Mouse (Mus musculus) CH12.LX (cell line): Measurements from ENCODE around the gene Ptpn6. TPM values are rescaled to one million over a fixed set of nuclear protein-coding genes. Genes with fewer than 3 reads are reported as not detected.

ENCODE experiments used
- DNase-seq: peaks from one replicate; pipeline ENCODE4 v3.0.0-alpha.2; 2013; ENCODE audit errors: extremely low read depth
- H3K27ac ChIP-seq: 2 replicates; pipeline ENCODE4 v1.5.1; 2012; ENCODE audit warnings: low read depth, mild to moderate bottlenecking, control low read depth, moderate library complexity; ENCODE audit not compliant: insufficient read depth
- H3K27me3 ChIP-seq: replicated peaks from 2 replicates; pipeline ENCODE3; 2012; ENCODE audit warnings: inconsistent platforms
- H3K36me3 ChIP-seq, 2 experiments: replicated peaks in 1 of 2; 2 replicates each; pipeline versions ENCODE3 to v1.6.1; 2012; ENCODE audit warnings: inconsistent platforms in 1 of 2, low read length in 1 of 2, mild to moderate bottlenecking in 1 of 2, mixed read lengths in 1 of 2, moderate library complexity in 1 of 2; ENCODE audit not compliant: control insufficient read depth in 1 of 2, insufficient read depth in 1 of 2
- H3K4me1 ChIP-seq, 2 experiments: 2 replicates each; pipeline ENCODE4 v1.6.1; 2012; ENCODE audit warnings: inconsistent platforms in 1 of 2, moderate library complexity in 1 of 2; ENCODE audit not compliant: insufficient read depth in 2 of 2, control insufficient read depth in 1 of 2
- H3K4me2 ChIP-seq: 2 replicates; pipeline ENCODE4 v1.6.1; 2012; ENCODE audit warnings: low read depth, mild to moderate bottlenecking, control low read depth; ENCODE audit not compliant: poor library complexity, insufficient read depth, severe bottlenecking
- H3K4me3 ChIP-seq, 3 experiments: fragments of 150-350 bp in 1 of 3; sonication (generic) in 1 of 3; replicated peaks in 1 of 3; 2 replicates each; pipeline versions ENCODE3 to v1.5.1; 2011 to 2012; ENCODE audit warnings: low read depth in 2 of 3, low read length in 2 of 3, mild to moderate bottlenecking in 2 of 3, moderate library complexity in 2 of 3, control low read depth in 1 of 3, improper control_type of control experiment in 1 of 3, inconsistent platforms in 1 of 3, mixed read lengths in 1 of 3; ENCODE audit not compliant: poor library complexity in 1 of 3
- H3K79me2 ChIP-seq: replicated peaks from 2 replicates; pipeline ENCODE4 v1.6.1; 2012; ENCODE audit warnings: mild to moderate bottlenecking, moderate library complexity; ENCODE audit not compliant: control insufficient read depth, poor library complexity, insufficient read depth, severe bottlenecking; ENCODE audit errors: extremely low read depth
- H3K9ac ChIP-seq: 2 replicates; pipeline ENCODE4 v1.6.1; 2012; ENCODE audit warnings: low read depth, mild to moderate bottlenecking, control low read depth, moderate library complexity; ENCODE audit not compliant: insufficient read depth
- H3K9me3 ChIP-seq: replicated peaks from 2 replicates; pipeline ENCODE3; 2012; ENCODE audit warnings: low read length, inconsistent platforms, mixed read lengths
- BHLHE40 ChIP-seq: IDR thresholded peaks from 2 replicates; pipeline ENCODE4 v1.6.1; 2011; ENCODE audit warnings: mild to moderate bottlenecking, low read depth, low read length, improper control_type of control experiment
- CHD2 ChIP-seq: IDR thresholded peaks from 2 replicates; pipeline ENCODE4 v1.6.1; 2011; ENCODE audit warnings: low read length, improper control_type of control experiment
- GABPA ChIP-seq: IDR thresholded peaks from 2 replicates; pipeline ENCODE4 v1.6.1; 2012; ENCODE audit warnings: low read depth, low read length, improper control_type of control experiment, inconsistent platforms; ENCODE audit not compliant: insufficient replicate concordance
- HCFC1 ChIP-seq: IDR thresholded peaks from 2 replicates; pipeline ENCODE4 v1.6.1; 2012; ENCODE audit warnings: low read depth, mild to moderate bottlenecking, inconsistent platforms, low read length, improper control_type of control experiment
- IRF4 ChIP-seq: IDR thresholded peaks from 2 replicates; pipeline ENCODE4 v1.6.1; 2014; ENCODE audit warnings: low read depth, mild to moderate bottlenecking, inconsistent platforms, low read length, improper control_type of control experiment
- JUN ChIP-seq: IDR thresholded peaks from 2 replicates; pipeline ENCODE4 v1.6.1; 2011; ENCODE audit warnings: low read depth, mild to moderate bottlenecking, low read length, improper control_type of control experiment, moderate library complexity; ENCODE audit not compliant: insufficient read depth
- JUND ChIP-seq: conservative IDR thresholded peaks from 2 replicates; pipeline ENCODE4 v1.6.1; 2011; ENCODE audit warnings: low read depth, low read length, improper control_type of control experiment
- MAFK ChIP-seq: IDR thresholded peaks from 2 replicates; pipeline ENCODE4 v1.6.1; 2011; ENCODE audit warnings: low read length, improper control_type of control experiment; ENCODE audit not compliant: insufficient replicate concordance
- MEF2A ChIP-seq: IDR thresholded peaks from 2 replicates; pipeline ENCODE4 v1.6.1; 2014; ENCODE audit warnings: low read depth, mild to moderate bottlenecking, inconsistent platforms, low read length, improper control_type of control experiment, borderline replicate concordance
- MYC ChIP-seq: IDR thresholded peaks from 2 replicates; pipeline ENCODE4 v1.6.1; 2011; ENCODE audit warnings: low read depth, mild to moderate bottlenecking, improper control_type of control experiment, low read length
- POLR2AphosphoS2 ChIP-seq: IDR thresholded peaks from 2 replicates; pipeline ENCODE4 v1.6.1; 2011; ENCODE audit warnings: low read depth, low read length, improper control_type of control experiment
- RAD21 ChIP-seq: IDR thresholded peaks from 2 replicates; pipeline ENCODE4 v1.6.1; 2011; ENCODE audit warnings: low read depth, mild to moderate bottlenecking, low read length, improper control_type of control experiment, moderate library complexity
- RCOR1 ChIP-seq: conservative IDR thresholded peaks from 2 replicates; pipeline ENCODE4 v1.6.1; 2012; ENCODE audit warnings: low read depth, mild to moderate bottlenecking, inconsistent platforms, low read length, improper control_type of control experiment
- TBP ChIP-seq: conservative IDR thresholded peaks from 2 replicates; pipeline ENCODE4 v1.6.1; 2011; ENCODE audit warnings: low read depth, low read length, improper control_type of control experiment
- TCF12 ChIP-seq: IDR thresholded peaks from 2 replicates; pipeline ENCODE4 v1.6.1; 2014; ENCODE audit warnings: low read depth, mild to moderate bottlenecking, inconsistent platforms, low read length, improper control_type of control experiment
- USF1 ChIP-seq: IDR thresholded peaks from 2 replicates; pipeline ENCODE4 v1.6.1; 2014; ENCODE audit warnings: low read depth, mild to moderate bottlenecking, inconsistent platforms, low read length, improper control_type of control experiment
- USF2 ChIP-seq: conservative IDR thresholded peaks from 2 replicates; pipeline ENCODE4 v1.6.1; 2011; ENCODE audit warnings: low read depth, low read length, improper control_type of control experiment
- ZC3H11A ChIP-seq: IDR thresholded peaks from 2 replicates; pipeline ENCODE4 v1.6.1; 2012; ENCODE audit warnings: low read depth, mild to moderate bottlenecking, inconsistent platforms, low read length, improper control_type of control experiment
- ZNF384 ChIP-seq: IDR thresholded peaks from 2 replicates; pipeline ENCODE4 v1.6.1; 2012; ENCODE audit warnings: low read depth, low read length, improper control_type of control experiment, inconsistent platforms
- dilution Hi-C: fragments of 300-500 bp; cut with MboI; formaldehyde crosslinking; loops from 2 replicates; pipeline ENCODE4 v1.14.3; 2020; ENCODE audit warnings: low sequenced_read_pairs; ENCODE audit not compliant: extremely low pct_unique_long_range_greater_than_20kb, extremely low pct_ligation_motif_present
- in situ Hi-C: fragments of 300-500 bp; cut with MboI; formaldehyde crosslinking; loops from 3 replicates; pipeline ENCODE4 v1.14.3; 2019; ENCODE audit warnings: low sequenced_read_pairs, low pct_ligation_motif_present, low pct_unique_long_range_greater_than_20kb, mixed read lengths
- polyA plus RNA-seq: library from polyadenylated mRNA; unstranded; fragments of >175 nt; gene quantifications from 2 replicates; pipeline ENCODE4 v1.2.1, GENCODE M21; 2012; ENCODE audit warnings: low read depth; ENCODE audit not compliant: insufficient read length
- total RNA-seq, 2 experiments: library from RNA; depleted of rRNA; stranded (reverse); fragments of 300-350 nt in 1 of 2; fragments of >200 nt in 1 of 2; gene quantifications; 2 replicates each; pipeline ENCODE4 v1.2.3; 2012 to 2014

The Ptpn6 gene
- total and polyA plus RNA-seq, 3 experiments, result 247 to 585 (median 300) TPM

- no peak overlapping the region for H3K4me2 ChIP-seq
- peaks cover 19% of the 10 kb centered on the region for H3K27me3 ChIP-seq
- DNase-seq, result no peak
- TF ChIP-seq ZNF384 (no peak), POLR2AphosphoS2 (no peak), BHLHE40 (no peak), RAD21 (no peak), HCFC1 (no peak), USF1 (no peak), MYC (no peak), JUND (no peak), MEF2A (no peak), IRF4 (no peak), TCF12 (no peak), JUN (no peak), GABPA (no peak), ZC3H11A (no peak)
- peaks cover 14 to 23% of the 10 kb centered on the region in 2 experiments for H3K36me3 ChIP-seq
- no peak overlapping the region for H3K4me3 ChIP-seq
- no peaks in the 10 kb centered on the region for H3K9me3 ChIP-seq
- dilution Hi-C loops, result no loop called here
- H3K4me1 ChIP-seq, result peaks cover 7 to 33% of the 10 kb centered on the region in 2 experiments
- no peak overlapping the region for H3K9ac ChIP-seq
- no peaks in the 10 kb centered on the region for H3K79me2 ChIP-seq
- in situ Hi-C loops, result no loop called here
- H3K27ac ChIP-seq, result no peak overlapping the region
These were observed 32.0 kb upstream of the Ptpn6 start for GRCm38 (mm10) chr6:124770511-124770910.

GRCm38 (mm10) chr6:124770013-124770412 lies 31.5 kb upstream of the Ptpn6 start:
- no peak for TF ChIP-seq RAD21
- no peak for TF ChIP-seq BHLHE40
- no peak for TF ChIP-seq RCOR1
- TF ChIP-seq USF2, result no peak
- TF ChIP-seq MAFK, result no peak
- 0 out of 2 replicates have a peak, but pooled peaks have one; percentile 36 for TF ChIP-seq CHD2
- TF ChIP-seq TBP, result no peak
- H3K4me1 ChIP-seq, result peaks cover 7 to 33% of the 10 kb centered on the region in 2 experiments
- dilution Hi-C loops, result no loop called here
- H3K4me3 ChIP-seq, result peak overlapping the region; percentile 40 to 98 (median 67)
- H3K9me3 ChIP-seq, result no peaks in the 10 kb centered on the region
- no peak overlapping the region for H3K4me2 ChIP-seq
- H3K36me3 ChIP-seq, result peaks cover 15 to 27% of the 10 kb centered on the region in 2 experiments
- no peaks in the 10 kb centered on the region for H3K79me2 ChIP-seq
- peaks cover 19% of the 10 kb centered on the region for H3K27me3 ChIP-seq
- in situ Hi-C loops, result no loop called here
- no peak overlapping the region for H3K27ac ChIP-seq
- H3K9ac ChIP-seq, result peak overlapping the region; percentile 86; the same call in 1 of the 2 replicates
- no peak for DNase-seq
